Mouse (Mus musculus): ENCODE data around the gene Rgs19. TPM values are rescaled to one million over a fixed set of nuclear protein-coding genes. Genes with fewer than 3 reads are reported as not detected.
A peak's percentile ranks its signal among the peaks of the same experiment; 100 is the strongest.

Rgs19 gene
- polyA plus RNA-seq, 1 experiment from 2014 or later: 47.5 TPM

DNA sequence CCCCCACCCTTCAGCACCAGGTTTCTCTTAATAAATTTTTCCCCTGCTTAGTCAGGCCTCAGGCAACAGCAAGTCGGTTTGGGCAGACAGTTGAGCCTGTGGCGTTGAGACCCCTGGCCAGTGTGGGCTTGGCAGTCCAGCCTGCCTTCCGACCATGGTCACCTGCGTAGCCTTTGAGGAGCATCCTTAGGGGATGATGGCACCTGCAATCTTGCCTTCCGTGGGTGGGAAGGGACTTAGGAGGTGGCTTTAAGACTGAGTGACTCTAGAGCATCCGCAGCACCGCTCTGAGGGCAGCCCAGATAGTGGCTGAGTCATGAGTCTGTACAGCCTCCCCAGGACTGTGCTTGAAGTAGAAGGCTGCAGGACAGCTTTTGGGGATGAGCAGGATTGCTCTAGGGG lies 13.1 kb downstream of the Rgs19 start:
- WGBS: 14% methylated on average over 7 of the region's 7 CpGs
- Histone ChIP-seq H3K4me3 (replicated peaks) (peak overlapping the region; percentile 61), H3K27ac (no peak overlapping the region), H3K4me2 (peak overlapping the region; percentile 91), H3K9ac (peak overlapping the region; percentile 82), H3K27me3 (peaks cover 4% of the 10 kb centered on the region; the same call in 1 of the 2 replicates), H3K9me3 (no peaks in the 10 kb centered on the region), H3K36me3 (replicated peaks) (no peaks in the 10 kb centered on the region; the same call in none of the 2 replicates), H3K4me1 (peaks cover 25% of the 10 kb centered on the region)
- peak; percentile 17; the same call in 1 of the 2 replicates for ATAC-seq (ENCODE audit: low FRiP score)

GRCm38 (mm10) chr2:181679951-181680715 lies 13.6 kb downstream of the Rgs19 start, which contains the start of gene Tcea2:
Gene Tcea2, plus strand, starts transcription at chr2:181680310.
- ATAC-seq (ENCODE audit: low FRiP score): peak; percentile 64
- H3K4me2 ChIP-seq: peak within 1 kb of the TSS; percentile 91
- H3K4me3 ChIP-seq (replicated peaks): peak within 1 kb of the TSS; percentile 61
- H3K27ac ChIP-seq: no peak within 1 kb of the TSS
- under 1% methylated on average over 66 of the region's 69 CpGs for WGBS
- no peaks in the 10 kb centered on the region; the same call in 1 of the 2 replicates for H3K36me3 ChIP-seq (replicated peaks)
- H3K9me3 ChIP-seq: no peaks in the 10 kb centered on the region
- H3K27me3 ChIP-seq: peaks cover 5% of the 10 kb centered on the region; the same call in 1 of the 2 replicates
- peak within 1 kb of the TSS; percentile 82 for H3K9ac ChIP-seq
- peaks cover 30% of the 10 kb centered on the region for H3K4me1 ChIP-seq

DNA sequence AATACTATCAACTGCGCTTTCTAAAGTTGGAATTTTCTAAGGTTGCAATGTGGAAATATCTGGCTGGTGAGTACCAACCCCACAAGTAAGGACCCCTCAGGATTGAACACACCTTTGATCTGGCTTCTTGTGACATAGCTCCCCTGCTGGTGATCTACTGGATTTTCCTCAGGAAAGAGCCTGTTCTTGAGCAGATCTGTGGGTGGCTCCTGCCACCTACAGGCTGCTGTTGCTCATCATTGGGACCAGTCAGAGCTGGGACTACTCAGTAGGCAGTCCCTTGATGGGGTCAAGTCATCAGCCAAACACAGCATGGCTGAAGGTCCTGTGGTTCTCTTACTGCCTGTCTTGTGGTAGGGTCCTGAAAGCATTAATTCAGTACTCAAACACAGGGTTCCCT lies 15.0 kb downstream of the Rgs19 start:
- Histone ChIP-seq H3K27me3 (peaks cover 19% of the 10 kb centered on the region), H3K4me2 (no peak overlapping the region), H3K4me3 (replicated peaks) (no peak overlapping the region), H3K27ac (no peak overlapping the region), H3K36me3 (replicated peaks) (no peaks in the 10 kb centered on the region; the same call in 1 of the 2 replicates), H3K9ac (no peak overlapping the region), H3K4me1 (peaks cover 31% of the 10 kb centered on the region), H3K9me3 (no peaks in the 10 kb centered on the region)
- 47% methylated on average over 1 of the region's 1 CpGs for WGBS
- peak; percentile 64 for ATAC-seq (ENCODE audit: low FRiP score)

DNA sequence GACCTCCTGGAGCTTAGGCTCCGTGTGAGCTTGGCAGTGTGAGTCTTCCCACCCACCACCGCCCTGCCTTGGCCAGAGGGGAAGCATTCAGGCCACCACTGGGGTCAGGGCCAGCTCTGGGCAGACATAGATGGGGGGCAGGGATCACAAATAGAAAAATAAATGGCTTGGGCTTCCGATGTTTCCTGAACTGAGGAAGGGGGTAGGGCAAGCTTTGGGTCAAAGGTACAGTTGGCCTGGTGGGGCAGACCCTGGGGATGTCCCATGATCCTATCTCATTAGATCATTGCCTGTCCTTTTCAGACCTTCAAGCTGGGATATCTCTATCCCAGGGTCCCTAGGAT lies 16.1 kb downstream of the Rgs19 start:
- Histone ChIP-seq H3K36me3 (replicated peaks) (no peaks in the 10 kb centered on the region), H3K4me2 (no peak overlapping the region), H3K9me3 (no peaks in the 10 kb centered on the region), H3K27ac (no peak overlapping the region), H3K4me1 (peaks cover 39% of the 10 kb centered on the region), H3K27me3 (peaks cover 29% of the 10 kb centered on the region), H3K4me3 (replicated peaks) (no peak overlapping the region), H3K9ac (no peak overlapping the region)
- 65% methylated on average over 3 of the region's 3 CpGs for WGBS
- ATAC-seq (ENCODE audit: low FRiP score): no peak

DNA sequence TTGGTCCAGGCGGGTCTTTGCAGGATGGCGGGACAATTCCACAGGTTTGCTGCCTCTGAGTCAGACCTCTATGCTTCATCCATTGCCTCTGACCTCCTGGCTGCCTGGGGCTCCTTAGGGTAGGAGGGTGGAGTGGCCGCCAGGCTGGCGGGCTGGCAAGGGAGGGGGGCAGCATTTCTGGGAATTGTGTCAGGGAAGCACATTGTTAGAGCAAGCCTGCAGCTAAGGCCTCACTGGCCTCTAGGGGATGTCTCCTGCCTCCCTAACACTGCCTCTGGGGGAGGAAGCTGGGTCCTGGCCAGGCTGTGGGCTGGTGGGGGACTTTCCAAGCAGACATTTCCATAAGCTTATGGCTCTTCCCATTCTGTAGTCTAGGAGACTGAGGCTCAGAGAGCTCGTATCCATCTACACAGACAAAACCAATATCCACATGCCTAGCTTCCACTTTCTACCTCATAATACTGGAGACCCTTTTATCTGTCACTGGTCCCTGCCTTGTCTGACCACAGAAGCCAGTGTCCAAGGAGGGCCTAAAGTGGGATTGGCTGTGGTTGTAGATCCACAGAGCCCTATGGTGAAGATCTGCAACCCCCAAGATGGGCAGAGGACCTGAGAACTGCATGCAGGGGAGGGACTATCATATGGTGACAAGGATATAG lies 16.6 kb downstream of the Rgs19 start:
- Histone ChIP-seq H3K4me3 (replicated peaks) (no peak overlapping the region), H3K4me2 (no peak overlapping the region), H3K9me3 (no peaks in the 10 kb centered on the region), H3K27me3 (peaks cover 34% of the 10 kb centered on the region), H3K9ac (no peak overlapping the region), H3K36me3 (replicated peaks) (no peaks in the 10 kb centered on the region), H3K27ac (0 out of 2 replicates have a peak overlapping the region, but pooled peaks have one; percentile 46), H3K4me1 (peaks cover 39% of the 10 kb centered on the region)
- WGBS: 54% methylated on average over 5 of the region's 5 CpGs
- ATAC-seq (ENCODE audit: low FRiP score): no peak

- no peaks in the 10 kb centered on the region for H3K9me3 ChIP-seq
- H3K4me1 ChIP-seq: peaks cover 41% of the 10 kb centered on the region
- H3K4me3 ChIP-seq (replicated peaks): no peak overlapping the region
- no peak for ATAC-seq (ENCODE audit: low FRiP score)
- no peak overlapping the region for H3K4me2 ChIP-seq
- 38% methylated on average over 2 of the region's 2 CpGs for WGBS
- H3K27me3 ChIP-seq: peaks cover 42% of the 10 kb centered on the region
- H3K27ac ChIP-seq: 0 out of 2 replicates have a peak overlapping the region, but pooled peaks have one; percentile 46
- H3K9ac ChIP-seq: no peak overlapping the region
- no peaks in the 10 kb centered on the region for H3K36me3 ChIP-seq (replicated peaks)
Observed at GRCm38 (mm10) chr2:181676424-181676823, 17.4 kb downstream of the Rgs19 start.

DNA sequence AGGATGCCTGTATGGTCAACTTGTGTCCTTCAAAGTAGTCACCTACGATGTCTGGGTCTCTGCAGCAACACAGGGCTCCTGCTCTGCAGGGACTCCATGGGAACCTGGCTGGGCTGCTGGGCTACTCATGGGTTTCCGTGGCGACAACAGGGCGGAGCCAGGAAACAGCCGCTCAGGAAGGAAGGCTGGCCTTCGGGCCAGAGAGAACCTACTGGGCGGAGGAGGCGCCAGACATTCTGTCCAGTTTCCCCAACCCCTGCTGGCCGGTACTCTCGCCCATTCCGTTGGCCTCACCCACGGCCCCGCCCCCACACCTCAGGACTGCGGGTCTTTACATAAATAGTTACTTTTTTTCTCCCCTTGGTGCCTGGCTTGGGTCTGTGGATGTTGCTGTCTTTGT lies 18.3 kb downstream of the Rgs19 start:
- Histone ChIP-seq H3K9me3 (no peaks in the 10 kb centered on the region), H3K4me2 (peak overlapping the region; percentile 41), H3K27me3 (peaks cover 52% of the 10 kb centered on the region), H3K9ac (no peak overlapping the region; the same call in 1 of the 2 replicates), H3K36me3 (replicated peaks) (no peaks in the 10 kb centered on the region), H3K27ac (no peak overlapping the region; the same call in 1 of the 2 replicates), H3K4me1 (peaks cover 44% of the 10 kb centered on the region), H3K4me3 (replicated peaks) (no peak overlapping the region)
- WGBS: 2% methylated on average over 14 of the region's 14 CpGs
- 0 out of 2 replicates have a peak, but pooled peaks have one; percentile 45 for ATAC-seq (ENCODE audit: low FRiP score)

DNA sequence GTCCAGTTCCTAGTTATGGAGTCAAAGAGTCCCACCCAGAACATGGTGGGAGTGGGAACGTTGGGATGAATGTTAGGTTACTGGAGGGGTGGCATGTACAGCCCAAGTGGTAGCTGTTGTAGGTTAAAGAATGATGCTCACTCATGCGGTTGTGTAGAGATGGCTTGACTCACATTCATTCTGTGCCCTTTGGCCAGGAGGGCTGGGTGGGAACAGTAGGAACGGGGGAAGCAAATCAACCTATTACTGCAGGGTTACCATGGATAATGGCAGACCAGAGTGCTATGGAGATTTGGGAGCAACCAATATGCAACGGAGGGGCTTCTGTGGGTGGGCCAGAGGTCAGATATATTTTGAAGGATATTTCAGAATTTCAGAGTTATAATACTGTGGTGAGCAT lies 18.8 kb downstream of the Rgs19 start:
- Histone ChIP-seq H3K4me3 (replicated peaks) (no peak overlapping the region), H3K9ac (no peak overlapping the region), H3K4me1 (peaks cover 46% of the 10 kb centered on the region), H3K4me2 (no peak overlapping the region), H3K9me3 (no peaks in the 10 kb centered on the region), H3K27me3 (peaks cover 57% of the 10 kb centered on the region), H3K27ac (no peak overlapping the region), H3K36me3 (replicated peaks) (no peaks in the 10 kb centered on the region)
- ATAC-seq (ENCODE audit: low FRiP score): no peak
- 80% methylated on average over 4 of the region's 4 CpGs for WGBS

DNA sequence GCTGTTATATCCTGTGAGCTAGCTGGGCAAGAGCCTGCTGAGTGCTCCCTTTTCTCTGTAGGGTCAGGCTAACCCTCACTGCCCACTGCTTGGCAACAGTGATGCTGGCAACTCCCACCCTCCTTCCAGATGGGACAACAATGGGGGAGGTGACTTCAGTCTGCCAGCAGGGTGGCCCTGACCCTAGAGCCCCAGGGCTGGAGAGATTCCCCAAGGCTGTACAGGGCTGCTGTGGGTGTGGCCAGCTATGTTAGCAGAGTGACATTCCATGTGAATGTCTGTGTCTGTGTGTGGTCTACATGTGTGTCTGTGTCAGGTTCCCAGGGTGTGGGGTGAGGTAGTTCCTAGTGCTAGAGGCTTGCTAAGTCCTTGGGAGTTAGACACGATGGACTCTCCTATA lies 20.3 kb downstream of the Rgs19 start:
- 77% methylated on average over 1 of the region's 1 CpGs for WGBS
- Histone ChIP-seq H3K9me3 (no peaks in the 10 kb centered on the region), H3K36me3 (replicated peaks) (no peaks in the 10 kb centered on the region), H3K27me3 (peaks cover 71% of the 10 kb centered on the region), H3K9ac (no peak overlapping the region), H3K4me1 (peaks cover 40% of the 10 kb centered on the region), H3K4me2 (no peak overlapping the region), H3K27ac (no peak overlapping the region), H3K4me3 (replicated peaks) (no peak overlapping the region)
- ATAC-seq (ENCODE audit: low FRiP score): no peak

GRCm38 (mm10) chr2:181671984-181672383 lies 21.8 kb downstream of the Rgs19 start:
- Histone ChIP-seq H3K4me1 (peaks cover 38% of the 10 kb centered on the region), H3K4me3 (replicated peaks) (no peak overlapping the region), H3K9ac (no peak overlapping the region), H3K36me3 (replicated peaks) (no peaks in the 10 kb centered on the region), H3K4me2 (no peak overlapping the region; the same call in 1 of the 2 replicates), H3K27me3 (peaks cover 81% of the 10 kb centered on the region), H3K27ac (no peak overlapping the region), H3K9me3 (no peaks in the 10 kb centered on the region)
- WGBS: 23% methylated on average over 7 of the region's 7 CpGs
- no peak for ATAC-seq (ENCODE audit: low FRiP score)

GRCm38 (mm10) chr2:181671326-181671725 lies 22.5 kb downstream of the Rgs19 start, which contains the start of gene Sox18:
Gene Sox18, minus strand, starts transcription at chr2:181671640.
- Histone ChIP-seq H3K4me3 (replicated peaks) (peak within 1 kb of the TSS; percentile 37), H3K9me3 (no peaks in the 10 kb centered on the region), H3K27me3 (peaks cover 78% of the 10 kb centered on the region), H3K4me1 (peaks cover 33% of the 10 kb centered on the region), H3K36me3 (replicated peaks) (no peaks in the 10 kb centered on the region), H3K9ac (no peak within 1 kb of the TSS), H3K27ac (no peak within 1 kb of the TSS), H3K4me2 (peak within 1 kb of the TSS; percentile 52)
- under 1% methylated on average over 43 of the region's 43 CpGs for WGBS
- ATAC-seq (ENCODE audit: low FRiP score): no peak

DNA sequence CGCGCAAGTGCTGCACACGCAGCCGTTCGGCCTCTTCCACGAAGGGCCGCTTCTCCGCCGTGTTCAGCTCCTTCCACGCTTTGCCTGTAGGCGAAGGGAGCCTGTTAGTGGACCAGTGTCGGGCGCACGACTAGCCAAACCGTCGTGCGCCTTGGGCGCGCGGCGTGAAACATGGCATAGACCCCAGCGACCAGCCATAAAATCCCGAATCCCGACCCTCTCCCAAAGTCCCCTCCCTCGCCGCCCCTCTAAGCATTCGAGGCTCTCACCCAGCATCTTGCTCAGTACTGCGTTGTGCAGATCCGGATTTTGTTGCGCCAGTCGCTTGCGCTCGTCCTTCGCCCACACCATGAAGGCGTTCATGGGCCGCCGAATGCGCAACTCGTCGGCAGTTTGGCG lies 22.9 kb downstream of the Rgs19 start:
- H3K4me3 ChIP-seq (replicated peaks): peak overlapping the region; percentile 37
- no peaks in the 10 kb centered on the region for H3K9me3 ChIP-seq
- H3K27ac ChIP-seq: no peak overlapping the region
- peaks cover 78% of the 10 kb centered on the region for H3K27me3 ChIP-seq
- under 1% methylated on average over 41 of the region's 41 CpGs for WGBS
- peaks cover 31% of the 10 kb centered on the region for H3K4me1 ChIP-seq
- peak overlapping the region; percentile 52 for H3K4me2 ChIP-seq
- no peak overlapping the region for H3K9ac ChIP-seq
- ATAC-seq (ENCODE audit: low FRiP score): no peak
- H3K36me3 ChIP-seq (replicated peaks): no peaks in the 10 kb centered on the region
